Mouse (Mus musculus): ENCODE results near the gene Spata31d1d.

Spata31d1d gene

GRCm38 (mm10) chr13:59688338-59688770 is 43.2 kb downstream of the Spata31d1d start:
- in situ Hi-C loops (cut with MboI; ENCODE audit: unreplicated experiment in 2 of 2), result no loop called here

- in situ Hi-C loops (cut with MboI; ENCODE audit: unreplicated experiment in 2 of 2), result no loop called here
Observed at GRCm38 (mm10) chr13:59685236-59685635, 46.3 kb downstream of the Spata31d1d start.

DNA sequence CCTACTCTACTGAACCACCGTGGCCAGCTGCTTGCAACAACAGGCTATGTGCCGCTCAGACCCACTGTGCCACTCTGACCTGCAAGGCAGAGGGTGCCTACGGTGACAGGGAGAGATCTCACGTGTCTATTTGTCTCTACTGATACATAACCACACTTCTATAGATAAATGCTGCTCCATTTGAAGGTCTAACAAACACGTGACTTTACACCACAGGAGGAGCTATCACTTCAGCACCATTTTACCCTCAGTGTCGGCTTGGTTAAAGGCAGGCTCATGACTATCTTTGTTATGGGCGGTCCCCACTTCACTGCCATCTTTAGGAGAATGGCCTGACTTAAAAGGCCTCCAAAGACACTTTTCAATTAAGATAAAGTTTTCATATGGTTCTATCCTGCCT is 48.9 kb downstream of the Spata31d1d start:
- in situ Hi-C loops (cut with MboI; ENCODE audit: unreplicated experiment in 2 of 2), result no loop called here

DNA sequence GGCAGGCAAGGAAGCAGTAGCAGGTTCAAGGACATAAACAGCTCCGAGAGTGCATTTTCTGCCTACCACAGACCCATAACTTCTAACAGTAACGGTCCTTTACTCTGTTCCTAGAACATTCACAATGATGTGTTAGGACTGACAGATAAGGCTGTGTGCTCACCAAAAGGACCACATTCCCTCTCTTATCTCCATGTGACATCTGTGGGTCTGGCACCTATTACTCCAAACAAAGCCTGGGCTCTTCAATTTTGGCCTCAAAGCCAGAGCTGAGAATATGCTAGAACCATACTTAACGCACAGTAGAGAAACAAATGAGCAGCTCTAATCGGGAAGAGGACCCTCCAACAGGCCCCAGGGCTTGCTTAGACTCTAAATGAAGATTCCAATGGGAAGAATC is 51.6 kb downstream of the Spata31d1d start:
- in situ Hi-C loops (cut with MboI; ENCODE audit: unreplicated experiment in 2 of 2), result no loop called here

GRCm38 (mm10) chr13:59679306-59679705 is 52.2 kb downstream of the Spata31d1d start:
- in situ Hi-C loops (cut with MboI; ENCODE audit: unreplicated experiment in 2 of 2), result no loop called here

- in situ Hi-C loops (cut with MboI; ENCODE audit: unreplicated experiment in 2 of 2), result no loop called here
Observed at GRCm38 (mm10) chr13:59676316-59677229, 55.0 kb downstream of the Spata31d1d start.
